Mouse (Mus musculus): ENCODE measurements at regions not wholly inside any gene's neighbourhood (a gene's known extent, or its start where the extent isn't known, plus 50 kb on each side); places are given as distances from the start of the nearest gene placed in this dataset.

- Histone ChIP-seq H3K4me3 (ENCODE audit: low read depth, low read length) (no peak overlapping the region), H3K36me3 (ENCODE audit: control insufficient read depth, insufficient read depth) (no peaks in the 10 kb centered on the region), H3K9me3 (replicated peaks; ENCODE audit: control insufficient read depth, low read length) (no peaks in the 10 kb centered on the region), H3K4me2 (ENCODE audit: low read depth, low read length) (no peak overlapping the region), H3K4me1 (ENCODE audit: control insufficient read depth, low read depth, low read length) (peaks cover 19% of the 10 kb centered on the region), H3K27me3 (ENCODE audit: control insufficient read depth, insufficient read depth, low read depth, low read length) (no peaks in the 10 kb centered on the region), H3K9ac (ENCODE audit: low read depth, low read length) (no peak overlapping the region), H3K27ac (ENCODE audit: low read length) (peak overlapping the region; percentile 88)
- 17% methylated on average over 8 of the region's 8 CpGs for WGBS (ENCODE audit: insufficient replicate concordance)
- ATAC-seq (ENCODE audit: low read depth): peak; percentile 43
Observed at GRCm38 (mm10) chr15:59784556-59784929, 231.9 kb downstream of the 4933412E24Rik start.

- peak overlapping the region; percentile 15 for H3K4me2 ChIP-seq (ENCODE audit: low read depth, low read length)
- H3K4me3 ChIP-seq (ENCODE audit: low read depth, low read length): no peak overlapping the region
- ATAC-seq (ENCODE audit: low read depth): peak; percentile 78
- H3K9me3 ChIP-seq (replicated peaks; ENCODE audit: control insufficient read depth, low read length): no peaks in the 10 kb centered on the region
- H3K27me3 ChIP-seq (ENCODE audit: control insufficient read depth, insufficient read depth, low read depth, low read length): no peaks in the 10 kb centered on the region
- no peak overlapping the region; the same call in 1 of the 2 replicates for H3K9ac ChIP-seq (ENCODE audit: low read depth, low read length)
- H3K27ac ChIP-seq (ENCODE audit: low read length): peak overlapping the region; percentile 88
- peaks cover 19% of the 10 kb centered on the region for H3K4me1 ChIP-seq (ENCODE audit: control insufficient read depth, low read depth, low read length)
- 14% methylated on average over 21 of the region's 22 CpGs for WGBS (ENCODE audit: insufficient replicate concordance)
- no peaks in the 10 kb centered on the region for H3K36me3 ChIP-seq (ENCODE audit: control insufficient read depth, insufficient read depth)
Observed at GRCm38 (mm10) chr15:59783782-59784555, 232.4 kb downstream of the 4933412E24Rik start.

- Histone ChIP-seq H3K4me3 (ENCODE audit: low read depth, low read length) (no peak overlapping the region), H3K36me3 (ENCODE audit: control insufficient read depth, insufficient read depth) (no peaks in the 10 kb centered on the region), H3K27me3 (ENCODE audit: control insufficient read depth, insufficient read depth, low read depth, low read length) (no peaks in the 10 kb centered on the region), H3K4me2 (ENCODE audit: low read depth, low read length) (no peak overlapping the region), H3K27ac (ENCODE audit: low read length) (peak overlapping the region; percentile 80), H3K9ac (ENCODE audit: low read depth, low read length) (no peak overlapping the region), H3K4me1 (ENCODE audit: control insufficient read depth, low read depth, low read length) (peaks cover 19% of the 10 kb centered on the region), H3K9me3 (replicated peaks; ENCODE audit: control insufficient read depth, low read length) (no peaks in the 10 kb centered on the region)
- no peak for ATAC-seq (ENCODE audit: low read depth)
- 10% methylated on average over 5 of the region's 6 CpGs for WGBS (ENCODE audit: insufficient replicate concordance)
Observed at GRCm38 (mm10) chr15:59783393-59783781, 233.0 kb downstream of the 4933412E24Rik start.

GRCm38 (mm10) chr15:59780506-59780905 lies 235.9 kb downstream of the 4933412E24Rik start:
- Histone ChIP-seq H3K9ac (ENCODE audit: low read depth, low read length) (no peak overlapping the region), H3K27me3 (ENCODE audit: control insufficient read depth, insufficient read depth, low read depth, low read length) (no peaks in the 10 kb centered on the region), H3K4me1 (ENCODE audit: control insufficient read depth, low read depth, low read length) (peaks cover 13% of the 10 kb centered on the region), H3K4me3 (ENCODE audit: low read depth, low read length) (no peak overlapping the region), H3K36me3 (ENCODE audit: control insufficient read depth, insufficient read depth) (no peaks in the 10 kb centered on the region), H3K27ac (ENCODE audit: low read length) (no peak overlapping the region), H3K9me3 (replicated peaks; ENCODE audit: control insufficient read depth, low read length) (no peaks in the 10 kb centered on the region), H3K4me2 (ENCODE audit: low read depth, low read length) (no peak overlapping the region)
- 50% methylated on average over 1 of the region's 1 CpGs for WGBS (ENCODE audit: insufficient replicate concordance)
- no peak for ATAC-seq (ENCODE audit: low read depth)

- 66% methylated on average over 13 of the region's 13 CpGs for WGBS (ENCODE audit: insufficient replicate concordance)
- H3K4me2 ChIP-seq (ENCODE audit: low read depth, low read length): no peak overlapping the region
- H3K27me3 ChIP-seq (ENCODE audit: control insufficient read depth, insufficient read depth, low read depth, low read length): no peaks in the 10 kb centered on the region
- peaks cover 3% of the 10 kb centered on the region; the same call in 1 of the 2 replicates for H3K4me1 ChIP-seq (ENCODE audit: control insufficient read depth, low read depth, low read length)
- H3K27ac ChIP-seq (ENCODE audit: low read length): no peak overlapping the region
- no peak for ATAC-seq (ENCODE audit: low read depth)
- no peak overlapping the region for H3K9ac ChIP-seq (ENCODE audit: low read depth, low read length)
- H3K9me3 ChIP-seq (replicated peaks; ENCODE audit: control insufficient read depth, low read length): no peaks in the 10 kb centered on the region
- H3K36me3 ChIP-seq (ENCODE audit: control insufficient read depth, insufficient read depth): no peaks in the 10 kb centered on the region
- H3K4me3 ChIP-seq (ENCODE audit: low read depth, low read length): no peak overlapping the region
Observed at GRCm38 (mm10) chr15:59777307-59777871, 239.0 kb downstream of the 4933412E24Rik start.

- 67% methylated on average over 3 of the region's 3 CpGs for WGBS (ENCODE audit: insufficient replicate concordance)
Observed at GRCm38 (mm10) chr15:59775781-59776180, 240.6 kb downstream of the 4933412E24Rik start.

GRCm38 (mm10) chr15:59773983-59774382 lies 242.4 kb downstream of the 4933412E24Rik start:
- no peaks in the 10 kb centered on the region for H3K27me3 ChIP-seq (ENCODE audit: control insufficient read depth, insufficient read depth, low read depth, low read length)
- H3K9me3 ChIP-seq (replicated peaks; ENCODE audit: control insufficient read depth, low read length): no peaks in the 10 kb centered on the region
- no peak overlapping the region for H3K9ac ChIP-seq (ENCODE audit: low read depth, low read length)
- H3K4me3 ChIP-seq (ENCODE audit: low read depth, low read length): no peak overlapping the region
- 48% methylated on average over 2 of the region's 2 CpGs for WGBS (ENCODE audit: insufficient replicate concordance)
- H3K4me2 ChIP-seq (ENCODE audit: low read depth, low read length): no peak overlapping the region
- peak; percentile 13; the same call in 1 of the 2 replicates for ATAC-seq (ENCODE audit: low read depth)
- no peaks in the 10 kb centered on the region for H3K36me3 ChIP-seq (ENCODE audit: control insufficient read depth, insufficient read depth)
- no peaks in the 10 kb centered on the region; the same call in 1 of the 2 replicates for H3K4me1 ChIP-seq (ENCODE audit: control insufficient read depth, low read depth, low read length)
- H3K27ac ChIP-seq (ENCODE audit: low read length): no peak overlapping the region

More at GRCm38 (mm10) chr15:59775781-59776180, 240.6 kb downstream of the 4933412E24Rik start:
- Histone ChIP-seq H3K4me1 (ENCODE audit: control insufficient read depth, low read depth, low read length) (no peaks in the 10 kb centered on the region; the same call in 1 of the 2 replicates), H3K36me3 (ENCODE audit: control insufficient read depth, insufficient read depth) (no peaks in the 10 kb centered on the region), H3K9me3 (replicated peaks; ENCODE audit: control insufficient read depth, low read length) (no peaks in the 10 kb centered on the region), H3K9ac (ENCODE audit: low read depth, low read length) (no peak overlapping the region), H3K4me3 (ENCODE audit: low read depth, low read length) (no peak overlapping the region), H3K27ac (ENCODE audit: low read length) (no peak overlapping the region), H3K4me2 (ENCODE audit: low read depth, low read length) (no peak overlapping the region), H3K27me3 (ENCODE audit: control insufficient read depth, insufficient read depth, low read depth, low read length) (no peaks in the 10 kb centered on the region)
- no peak for ATAC-seq (ENCODE audit: low read depth)

GRCm38 (mm10) chr15:59772595-59772994 lies 243.8 kb downstream of the 4933412E24Rik start:
- Histone ChIP-seq H3K36me3 (ENCODE audit: control insufficient read depth, insufficient read depth) (no peaks in the 10 kb centered on the region), H3K4me2 (ENCODE audit: low read depth, low read length) (no peak overlapping the region), H3K9me3 (replicated peaks; ENCODE audit: control insufficient read depth, low read length) (no peaks in the 10 kb centered on the region), H3K27ac (ENCODE audit: low read length) (no peak overlapping the region), H3K9ac (ENCODE audit: low read depth, low read length) (no peak overlapping the region), H3K27me3 (ENCODE audit: control insufficient read depth, insufficient read depth, low read depth, low read length) (no peaks in the 10 kb centered on the region), H3K4me3 (ENCODE audit: low read depth, low read length) (no peak overlapping the region), H3K4me1 (ENCODE audit: control insufficient read depth, low read depth, low read length) (no peaks in the 10 kb centered on the region; the same call in 1 of the 2 replicates)
- peak; percentile 53; the same call in 1 of the 2 replicates for ATAC-seq (ENCODE audit: low read depth)
- 69% methylated on average over 2 of the region's 2 CpGs for WGBS (ENCODE audit: insufficient replicate concordance)

- H3K4me1 ChIP-seq (ENCODE audit: control insufficient read depth, low read depth, low read length): no peaks in the 10 kb centered on the region
- H3K9ac ChIP-seq (ENCODE audit: low read depth, low read length): no peak overlapping the region
- H3K4me2 ChIP-seq (ENCODE audit: low read depth, low read length): no peak overlapping the region
- ATAC-seq (ENCODE audit: low read depth): no peak
- no peaks in the 10 kb centered on the region for H3K9me3 ChIP-seq (replicated peaks; ENCODE audit: control insufficient read depth, low read length)
- 66% methylated on average over 6 of the region's 6 CpGs for WGBS (ENCODE audit: insufficient replicate concordance)
- no peaks in the 10 kb centered on the region for H3K36me3 ChIP-seq (ENCODE audit: control insufficient read depth, insufficient read depth)
- H3K27ac ChIP-seq (ENCODE audit: low read length): no peak overlapping the region
- no peaks in the 10 kb centered on the region for H3K27me3 ChIP-seq (ENCODE audit: control insufficient read depth, insufficient read depth, low read depth, low read length)
- no peak overlapping the region for H3K4me3 ChIP-seq (ENCODE audit: low read depth, low read length)
Observed at GRCm38 (mm10) chr15:59762061-59762460, 254.4 kb downstream of the 4933412E24Rik start.
